Mouse (Mus musculus): Measurements from ENCODE around the gene Cdk4.

DNA sequence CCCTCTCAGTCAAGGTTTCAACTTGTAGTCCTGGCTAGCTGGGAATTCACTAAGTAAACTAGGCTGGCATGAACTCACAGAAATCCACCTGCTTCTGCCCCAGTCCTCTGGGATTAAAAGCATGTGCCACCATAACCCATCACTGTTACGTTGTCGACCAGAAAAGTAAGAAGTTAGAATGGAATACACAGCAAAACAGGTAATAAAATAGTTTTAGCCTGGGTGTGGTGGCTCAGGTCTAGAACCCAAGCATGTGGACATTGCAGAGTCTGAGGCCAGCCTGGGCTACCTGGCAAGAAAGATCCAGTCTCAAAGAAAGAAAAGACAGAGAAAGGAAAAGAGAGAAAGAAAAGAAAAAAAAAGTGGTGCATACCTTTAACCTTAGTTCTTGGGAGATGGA lies 1.8 kb upstream of the Cdk4 start:
- no peak for TF ChIP-seq CTCF (IDR thresholded peaks at IDR 0.05; ENCODE audit: extremely low read depth, insufficient read depth, insufficient read length, insufficient replicate concordance)
- TF ChIP-seq POLR2A (IDR thresholded peaks at IDR 0.05; ENCODE audit: low read depth, low read length), result no peak
